Mouse (Mus musculus): ENCODE measurements at regions not wholly inside any gene's neighbourhood (a gene's known extent, or its start where the extent isn't known, plus 50 kb on each side); places are given as distances from the start of the nearest gene placed in this dataset.

GRCm38 (mm10) chr13:60318436-60319020 is 141.4 kb upstream of the Gas1 start:
- no peak for DNase-seq (ENCODE audit: low read depth, low spot score)
- H3K27me3 ChIP-seq (ENCODE audit: control insufficient read depth, insufficient read depth, low read length, poor library complexity, severe bottlenecking): no peaks in the 10 kb centered on the region
- H3K36me3 ChIP-seq (ENCODE audit: control insufficient read depth, insufficient read depth, low read length, poor library complexity, severe bottlenecking): no peaks in the 10 kb centered on the region

- Histone ChIP-seq H3K36me3 (ENCODE audit: control insufficient read depth, insufficient read depth, low read length, poor library complexity, severe bottlenecking) (no peaks in the 10 kb centered on the region), H3K27me3 (ENCODE audit: control insufficient read depth, insufficient read depth, low read length, poor library complexity, severe bottlenecking) (no peaks in the 10 kb centered on the region)
- DNase-seq (ENCODE audit: low read depth, low spot score): no peak
These were observed 142.1 kb upstream of the Gas1 start for GRCm38 (mm10) chr13:60319268-60319667.

- no peaks in the 10 kb centered on the region for H3K27me3 ChIP-seq (ENCODE audit: control insufficient read depth, insufficient read depth, low read length, poor library complexity, severe bottlenecking)
- no peak for DNase-seq (ENCODE audit: low read depth, low spot score)
- no peaks in the 10 kb centered on the region for H3K36me3 ChIP-seq (ENCODE audit: control insufficient read depth, insufficient read depth, low read length, poor library complexity, severe bottlenecking)
These were observed 142.9 kb upstream of the Gas1 start for GRCm38 (mm10) chr13:60319861-60320602.

- DNase-seq (ENCODE audit: low read depth, low spot score): no peak
- H3K27me3 ChIP-seq (ENCODE audit: control insufficient read depth, insufficient read depth, low read length, poor library complexity, severe bottlenecking): no peaks in the 10 kb centered on the region
- no peaks in the 10 kb centered on the region for H3K36me3 ChIP-seq (ENCODE audit: control insufficient read depth, insufficient read depth, low read length, poor library complexity, severe bottlenecking)
These were observed 145.4 kb upstream of the Gas1 start for GRCm38 (mm10) chr13:60322579-60322978.

GRCm38 (mm10) chr13:60330475-60331258 is 153.5 kb upstream of the Gas1 start:
- DNase-seq (ENCODE audit: low read depth, low spot score): no peak
- Histone ChIP-seq H3K27me3 (ENCODE audit: control insufficient read depth, insufficient read depth, low read length, poor library complexity, severe bottlenecking) (no peaks in the 10 kb centered on the region), H3K36me3 (ENCODE audit: control insufficient read depth, insufficient read depth, low read length, poor library complexity, severe bottlenecking) (no peaks in the 10 kb centered on the region)

- DNase-seq (ENCODE audit: low read depth, low spot score): no peak
- no peaks in the 10 kb centered on the region for H3K27me3 ChIP-seq (ENCODE audit: control insufficient read depth, insufficient read depth, low read length, poor library complexity, severe bottlenecking)
These were observed 159.0 kb upstream of the Gas1 start for GRCm38 (mm10) chr13:60336196-60336595.

GRCm38 (mm10) chr13:60337383-60337782 is 160.2 kb upstream of the Gas1 start:
- no peaks in the 10 kb centered on the region for H3K27me3 ChIP-seq (ENCODE audit: control insufficient read depth, insufficient read depth, low read length, poor library complexity, severe bottlenecking)
- no peak for DNase-seq (ENCODE audit: low read depth, low spot score)
- no peaks in the 10 kb centered on the region for H3K36me3 ChIP-seq (ENCODE audit: control insufficient read depth, insufficient read depth, low read length, poor library complexity, severe bottlenecking)

More at GRCm38 (mm10) chr13:60336196-60336595, 159.0 kb upstream of the Gas1 start:
- H3K36me3 ChIP-seq (ENCODE audit: control insufficient read depth, insufficient read depth, low read length, poor library complexity, severe bottlenecking): no peaks in the 10 kb centered on the region

GRCm38 (mm10) chr13:60338107-60338506 is 160.9 kb upstream of the Gas1 start:
- DNase-seq (ENCODE audit: low read depth, low spot score): no peak
- Histone ChIP-seq H3K36me3 (ENCODE audit: control insufficient read depth, insufficient read depth, low read length, poor library complexity, severe bottlenecking) (no peaks in the 10 kb centered on the region), H3K27me3 (ENCODE audit: control insufficient read depth, insufficient read depth, low read length, poor library complexity, severe bottlenecking) (no peaks in the 10 kb centered on the region)

GRCm38 (mm10) chr13:60340068-60340467 is 162.9 kb upstream of the Gas1 start:
- DNase-seq (ENCODE audit: low read depth, low spot score): no peak
- Histone ChIP-seq H3K36me3 (ENCODE audit: control insufficient read depth, insufficient read depth, low read length, poor library complexity, severe bottlenecking) (no peaks in the 10 kb centered on the region), H3K27me3 (ENCODE audit: control insufficient read depth, insufficient read depth, low read length, poor library complexity, severe bottlenecking) (no peaks in the 10 kb centered on the region)

- Histone ChIP-seq H3K27me3 (ENCODE audit: control insufficient read depth, insufficient read depth, low read length, poor library complexity, severe bottlenecking) (no peaks in the 10 kb centered on the region), H3K36me3 (ENCODE audit: control insufficient read depth, insufficient read depth, low read length, poor library complexity, severe bottlenecking) (no peaks in the 10 kb centered on the region)
- no peak for DNase-seq (ENCODE audit: low read depth, low spot score)
These were observed 170.7 kb upstream of the Gas1 start for GRCm38 (mm10) chr13:60347881-60348280.

GRCm38 (mm10) chr13:60348438-60348837 is 171.3 kb upstream of the Gas1 start:
- H3K27me3 ChIP-seq (ENCODE audit: control insufficient read depth, insufficient read depth, low read length, poor library complexity, severe bottlenecking): no peaks in the 10 kb centered on the region
- no peak for DNase-seq (ENCODE audit: low read depth, low spot score)
- H3K36me3 ChIP-seq (ENCODE audit: control insufficient read depth, insufficient read depth, low read length, poor library complexity, severe bottlenecking): no peaks in the 10 kb centered on the region

GRCm38 (mm10) chr13:60355707-60356490 is 178.7 kb upstream of the Gas1 start:
- no peaks in the 10 kb centered on the region for H3K36me3 ChIP-seq (ENCODE audit: control insufficient read depth, insufficient read depth, low read length, poor library complexity, severe bottlenecking)
- H3K27me3 ChIP-seq (ENCODE audit: control insufficient read depth, insufficient read depth, low read length, poor library complexity, severe bottlenecking): no peaks in the 10 kb centered on the region
- DNase-seq (ENCODE audit: low read depth, low spot score): no peak

GRCm38 (mm10) chr13:60358408-60359060 is 181.4 kb upstream of the Gas1 start:
- Histone ChIP-seq H3K36me3 (ENCODE audit: control insufficient read depth, insufficient read depth, low read length, poor library complexity, severe bottlenecking) (no peaks in the 10 kb centered on the region), H3K27me3 (ENCODE audit: control insufficient read depth, insufficient read depth, low read length, poor library complexity, severe bottlenecking) (no peaks in the 10 kb centered on the region)
- no peak for DNase-seq (ENCODE audit: low read depth, low spot score)
